In the genomic region with DNA sequence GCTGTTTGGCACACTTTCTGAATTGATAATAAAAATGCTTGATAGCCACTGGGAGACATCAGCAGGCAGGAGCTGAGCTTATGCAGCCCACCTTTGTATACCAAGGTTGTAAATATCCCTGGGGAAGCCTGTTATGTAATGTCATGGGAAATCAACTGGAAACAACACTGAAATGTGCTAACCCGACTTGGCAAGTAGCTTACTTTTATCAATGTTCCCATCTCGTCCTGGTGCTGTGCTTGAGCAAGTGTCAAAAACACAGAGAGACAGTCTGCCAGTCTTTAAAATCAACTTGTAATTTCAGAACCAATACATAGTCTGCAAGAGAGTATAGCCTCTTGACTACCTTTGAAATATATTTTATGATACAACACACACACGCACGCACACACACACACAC, we compare ENCODE assay signal across 13 mouse cellular contexts.
"Had no signal": no experiment of that assay in that cellular context is flagged by ENCODE, and none has a peak within 500 bp of the region (broad histone marks: within the 10 kb centered on the region; RNA-seq: fewer than 3 reads in every experiment).

No protein-coding gene starts in this region.

- H3K9ac ChIP-seq: limb, embryonic 13.5 days; liver, embryonic 12.5 days; lung, embryonic 14.5 days; midbrain, embryonic 12.5 days; neural tube, embryonic 15.5 days had no signal

- ATAC-seq: intestine, embryonic 16.5 days; liver, embryonic 12.5 days had no signal

- H3K36me3 ChIP-seq: limb, embryonic 13.5 days; liver, embryonic 12.5 days; midbrain, embryonic 12.5 days; neural tube, embryonic 15.5 days had no signal

- H3K27ac ChIP-seq: limb, embryonic 13.5 days; liver, embryonic 12.5 days; midbrain, embryonic 12.5 days; neural tube, embryonic 15.5 days had no signal

- H3K4me3 ChIP-seq: limb, embryonic 13.5 days; liver, embryonic 12.5 days; midbrain, embryonic 12.5 days; myocyte; neural tube, embryonic 15.5 days had no signal

- DNase-seq: left cerebral cortex, postnatal 4 days; lung, embryonic 14.5 days; lung, postnatal 14 days; right cerebral cortex, postnatal 4 days; spleen, adult 18-20 months; thymus, adult 18-20 months; thymus, postnatal 14 days had no signal

- H3K27me3 ChIP-seq: liver, embryonic 12.5 days; midbrain, embryonic 12.5 days; neural tube, embryonic 15.5 days had no signal

- H3K9me3 ChIP-seq: limb, embryonic 13.5 days; liver, embryonic 12.5 days; midbrain, embryonic 12.5 days; neural tube, embryonic 15.5 days had no signal

- H3K4me1 ChIP-seq: limb, embryonic 13.5 days; liver, embryonic 12.5 days; midbrain, embryonic 12.5 days; neural tube, embryonic 15.5 days had no signal

- H3K4me2 ChIP-seq: limb, embryonic 13.5 days; liver, embryonic 12.5 days; lung, embryonic 14.5 days; midbrain, embryonic 12.5 days; neural tube, embryonic 15.5 days had no signal
